Mouse (Mus musculus) stomach, postnatal 0 days (tissue): ENCODE measurements around the gene Eif3k.

ENCODE experiments used
- CTCF ChIP-seq: IDR thresholded peaks from 2 replicates; pipeline ENCODE4 v1.5.1; 2016; ENCODE audit warnings: antibody characterized with exemption, low read depth, mild to moderate bottlenecking, moderate library complexity
- EP300 ChIP-seq: optimal IDR thresholded peaks from 2 replicates; pipeline ENCODE3; 2016; ENCODE audit warnings: antibody characterized with exemption

GRCm38 (mm10) chr7:28966751-28967505 is 14.7 kb downstream of the Eif3k start:
- TF ChIP-seq CTCF (no peak), EP300 (no peak)
